Mouse (Mus musculus) forebrain, postnatal 0 days (tissue): ENCODE results near the gene Dusp1. TPM values are rescaled to one million over a fixed set of nuclear protein-coding genes. Genes with fewer than 3 reads are reported as not detected.

ENCODE experiments used
- ATAC-seq: fragments of 200-750 bp; cut with Nextera tagmentation; 2 replicates; pipeline ENCODE4 v1.8.0; 2017; ENCODE audit warnings: mild to moderate bottlenecking, moderate library complexity
- DNase-seq: peaks from one replicate; pipeline ENCODE4 v3.0.0-alpha.2; 2015
- H3K27ac ChIP-seq: fragments of 300-500 bp; sonication (generic); 2 replicates; pipeline ENCODE4 v1.5.1; 2014; ENCODE audit warnings: low read depth, mild to moderate bottlenecking, antibody characterized with exemption, low read length, moderate library complexity, mixed read lengths
- H3K27me3 ChIP-seq: fragments of 300-500 bp; sonication (generic); 2 replicates; pipeline ENCODE4 v1.6.1; 2014; ENCODE audit warnings: mild to moderate bottlenecking, low read length, mixed read lengths; ENCODE audit not compliant: insufficient read depth
- H3K36me3 ChIP-seq: fragments of 300-500 bp; sonication (generic); 2 replicates; pipeline ENCODE4 v1.6.1; 2014; ENCODE audit warnings: mild to moderate bottlenecking, moderate library complexity; ENCODE audit not compliant: insufficient read depth
- H3K4me1 ChIP-seq: fragments of 300-500 bp; sonication (generic); 2 replicates; pipeline ENCODE4 v1.6.1; 2014; ENCODE audit warnings: antibody characterized with exemption; ENCODE audit not compliant: insufficient read depth
- H3K4me2 ChIP-seq: fragments of 300-500 bp; sonication (generic); 2 replicates; pipeline ENCODE4 v1.6.1; 2014; ENCODE audit warnings: low read depth, mild to moderate bottlenecking, moderate library complexity
- H3K4me3 ChIP-seq: fragments of 300-500 bp; sonication (generic); 2 replicates; pipeline ENCODE4 v1.5.1; 2014; ENCODE audit warnings: low read depth, low read length, mixed read lengths
- H3K9ac ChIP-seq: fragments of 300-500 bp; sonication (generic); 2 replicates; pipeline ENCODE4 v1.6.1; 2014; ENCODE audit warnings: mild to moderate bottlenecking
- H3K9me3 ChIP-seq: fragments of 300-500 bp; sonication (generic); 2 replicates; pipeline ENCODE4 v1.6.1; 2016; ENCODE audit warnings: low read length
- CTCF ChIP-seq: sonication (generic); IDR thresholded peaks from 2 replicates; pipeline ENCODE4 v1.5.1; 2016; ENCODE audit warnings: antibody characterized with exemption, control low read depth, low read depth
- WGBS: fragments of 180-500 bp; shearing (Covaris S2); extraction: QIAGEN DNeasy Blood & Tissue Kit; methylation state at CpG from one replicate; pipeline ENCODE4 v1.1.7; 2014; 5-methylcytosine and 5-hydroxymethylcytosine counted together
- polyA plus RNA-seq: library from polyadenylated mRNA; unstranded; fragments of >200 nt; fragmentation: Nextera tagmentation; extraction: Ambion mirVana; gene quantifications from 2 replicates; pipeline ENCODE4 v1.2.1, GENCODE M21; 2015
- total RNA-seq: library from RNA; depleted of rRNA; stranded (reverse); fragments of >200 nt; gene quantifications from 2 replicates; pipeline ENCODE4 v1.2.3, GENCODE M21; 2014

Gene Dusp1
- total and polyA plus RNA-seq, 2 experiments from 2014 or later, result 36.0 to 41.0 TPM

DNA sequence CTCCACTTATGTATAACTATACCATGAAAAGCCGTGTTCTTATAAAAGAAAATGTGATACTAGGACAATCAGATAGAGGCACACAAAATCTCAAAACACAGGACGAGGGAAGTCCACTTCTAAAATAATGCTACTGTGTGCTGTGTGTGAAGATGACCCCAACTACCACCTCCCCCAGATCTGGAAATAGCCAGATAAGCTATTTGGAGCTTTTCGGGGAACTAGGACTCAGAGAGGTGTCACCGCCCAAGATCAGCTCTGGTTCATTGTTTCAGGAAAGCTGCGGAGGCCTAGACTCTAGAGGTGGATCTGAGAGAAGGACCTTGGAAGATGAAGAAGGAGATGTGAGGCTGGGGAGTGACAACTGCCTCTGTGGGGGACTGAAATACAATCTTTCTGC, 27.2 kb downstream of the Dusp1 start:
- 88% methylated on average over 5 of the region's 5 CpGs for WGBS
- Histone ChIP-seq H3K27ac (no peak overlapping the region), H3K27me3 (no peaks in the 10 kb centered on the region), H3K9me3 (no peaks in the 10 kb centered on the region), H3K4me3 (no peak overlapping the region), H3K36me3 (no peaks in the 10 kb centered on the region), H3K9ac (no peak overlapping the region), H3K4me1 (no peaks in the 10 kb centered on the region), H3K4me2 (no peak overlapping the region)
- no peak for TF ChIP-seq CTCF
- DNase-seq (no peak), ATAC-seq (no peak)

DNA sequence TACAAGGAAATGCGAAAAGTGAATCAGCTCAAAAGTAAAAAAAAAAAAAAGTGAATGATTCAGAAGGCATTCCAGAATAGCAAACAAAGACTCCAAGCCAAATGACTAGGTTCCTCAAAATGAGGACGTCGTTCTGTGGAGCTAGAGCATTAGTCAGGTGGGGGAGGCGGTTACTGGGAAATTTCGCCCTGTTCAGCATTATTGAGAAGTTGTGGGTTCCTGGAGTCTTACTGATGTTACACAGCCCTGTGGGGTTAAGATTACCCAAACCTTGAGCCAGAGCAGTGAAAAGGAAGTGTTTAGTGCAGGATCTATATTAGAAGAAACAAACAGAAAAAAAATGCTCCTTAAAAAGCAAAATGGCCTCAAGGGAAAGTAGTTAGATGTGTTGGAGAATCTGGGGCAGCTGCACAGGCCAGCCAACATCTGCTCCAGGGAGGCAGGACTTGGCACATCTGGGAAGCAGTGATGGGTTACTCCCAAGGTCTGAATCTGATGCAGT, 28.0 kb downstream of the Dusp1 start:
- DNase-seq (no peak), ATAC-seq (no peak)
- Histone ChIP-seq H3K4me3 (no peak overlapping the region), H3K27ac (no peak overlapping the region), H3K4me2 (no peak overlapping the region), H3K9me3 (no peaks in the 10 kb centered on the region), H3K9ac (no peak overlapping the region), H3K36me3 (no peaks in the 10 kb centered on the region), H3K4me1 (no peaks in the 10 kb centered on the region), H3K27me3 (no peaks in the 10 kb centered on the region)
- 85% methylated on average over 5 of the region's 5 CpGs for WGBS
- TF ChIP-seq CTCF, result no peak

DNA sequence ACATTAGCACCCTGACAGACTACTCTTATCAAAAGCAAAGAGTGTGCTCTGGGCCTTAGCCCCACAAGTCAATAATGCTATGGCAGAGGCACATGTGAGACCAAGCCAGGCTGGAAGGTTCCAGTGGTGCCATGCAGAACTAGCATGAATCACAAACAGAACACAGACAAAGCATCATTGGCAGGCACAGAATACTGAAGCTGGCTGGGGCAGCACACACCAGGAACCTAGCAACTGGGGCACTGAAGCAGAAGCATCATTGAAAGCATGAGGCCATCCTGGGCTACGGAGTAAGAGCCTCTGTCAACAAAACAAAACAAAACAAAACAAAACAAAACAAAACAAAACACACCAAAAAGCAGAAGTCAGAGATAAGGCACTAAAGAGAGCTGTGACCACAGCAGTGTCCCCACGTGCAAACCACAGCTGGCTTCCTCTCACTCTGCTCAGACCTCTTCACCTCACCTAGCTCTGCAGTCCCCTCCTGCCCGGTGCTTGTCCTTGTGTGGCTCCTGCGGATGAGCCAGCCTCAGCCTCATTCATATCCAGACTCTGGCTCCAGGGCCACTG, 29.4 kb downstream of the Dusp1 start:
- no peak overlapping the region for H3K9ac ChIP-seq
- no peaks in the 10 kb centered on the region for H3K36me3 ChIP-seq
- no peaks in the 10 kb centered on the region for H3K4me1 ChIP-seq
- no peaks in the 10 kb centered on the region for H3K27me3 ChIP-seq
- H3K27ac ChIP-seq, result no peak overlapping the region
- DNase-seq, result no peak
- no peaks in the 10 kb centered on the region for H3K9me3 ChIP-seq
- 69% methylated on average over 4 of the region's 4 CpGs for WGBS
- H3K4me3 ChIP-seq, result no peak overlapping the region
- ATAC-seq, result no peak
- no peak for TF ChIP-seq CTCF
- no peak overlapping the region for H3K4me2 ChIP-seq

DNA sequence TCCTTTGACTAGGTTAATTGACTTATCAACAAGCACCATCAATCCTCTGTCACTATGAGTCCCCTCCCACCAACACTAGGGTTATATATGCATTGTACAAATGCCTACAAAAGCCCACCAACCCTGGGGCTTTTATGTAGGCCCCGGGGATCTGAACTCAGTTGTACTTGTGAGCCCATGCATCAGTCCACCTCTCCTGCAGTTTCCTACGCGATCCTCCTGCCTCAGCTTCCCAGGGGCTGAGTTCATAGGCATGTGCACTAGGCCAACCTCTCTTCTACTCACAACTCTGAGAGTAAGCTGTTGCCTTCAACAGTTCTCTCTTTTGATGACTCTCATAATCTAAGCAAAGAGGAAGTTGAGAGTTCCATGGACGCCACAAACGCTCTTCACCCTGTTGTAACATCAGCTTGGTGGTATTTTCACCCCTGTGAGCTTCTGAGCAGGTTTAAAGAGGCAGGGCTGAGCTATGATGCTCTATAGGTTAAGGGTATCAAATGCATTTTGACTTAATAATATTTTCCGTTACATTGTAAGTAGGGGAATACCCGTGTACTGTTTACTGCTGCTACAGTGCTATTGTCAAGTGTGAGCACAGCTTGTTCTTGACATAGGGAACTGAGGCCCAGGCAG, 30.4 kb downstream of the Dusp1 start:
- no peak overlapping the region for H3K4me2 ChIP-seq
- WGBS, result 88% methylated on average over 7 of the region's 7 CpGs
- DNase-seq (no peak), ATAC-seq (no peak)
- TF ChIP-seq CTCF, result no peak
- H3K4me1 ChIP-seq, result no peaks in the 10 kb centered on the region
- no peak overlapping the region for H3K27ac ChIP-seq
- no peaks in the 10 kb centered on the region for H3K27me3 ChIP-seq
- no peaks in the 10 kb centered on the region for H3K9me3 ChIP-seq
- H3K4me3 ChIP-seq, result no peak overlapping the region
- no peaks in the 10 kb centered on the region for H3K36me3 ChIP-seq
- H3K9ac ChIP-seq, result no peak overlapping the region

DNA sequence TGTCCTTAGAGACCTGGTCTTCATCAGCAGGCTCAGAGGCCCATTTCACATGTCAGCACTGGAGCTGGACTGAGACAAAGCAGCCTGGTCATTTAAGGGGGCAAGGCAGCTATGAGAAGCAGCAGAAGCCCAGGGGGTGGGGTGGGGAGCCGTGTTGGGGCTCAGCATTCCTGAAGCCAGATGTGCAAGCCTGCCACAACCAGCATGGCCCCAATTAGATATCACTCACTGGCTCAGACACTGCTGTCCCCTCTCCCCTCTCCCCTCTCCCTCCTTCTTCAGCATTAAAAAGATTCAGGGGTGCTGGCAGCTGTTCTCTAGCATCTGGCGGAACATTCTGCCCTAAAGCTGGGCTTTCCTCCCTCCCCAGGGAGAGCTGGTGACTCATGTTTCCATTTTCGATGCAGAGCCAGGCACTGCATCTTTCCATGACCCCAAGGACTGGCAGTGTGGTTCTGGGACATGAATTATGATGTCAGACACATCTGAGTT, 31.3 kb downstream of the Dusp1 start:
- Histone ChIP-seq H3K4me1 (no peaks in the 10 kb centered on the region), H3K9ac (no peak overlapping the region), H3K9me3 (no peaks in the 10 kb centered on the region), H3K27me3 (no peaks in the 10 kb centered on the region), H3K4me3 (no peak overlapping the region), H3K4me2 (no peak overlapping the region), H3K36me3 (no peaks in the 10 kb centered on the region), H3K27ac (no peak overlapping the region)
- 45% methylated on average over 3 of the region's 3 CpGs for WGBS
- TF ChIP-seq CTCF, result no peak
- ATAC-seq (no peak), DNase-seq (no peak)

DNA sequence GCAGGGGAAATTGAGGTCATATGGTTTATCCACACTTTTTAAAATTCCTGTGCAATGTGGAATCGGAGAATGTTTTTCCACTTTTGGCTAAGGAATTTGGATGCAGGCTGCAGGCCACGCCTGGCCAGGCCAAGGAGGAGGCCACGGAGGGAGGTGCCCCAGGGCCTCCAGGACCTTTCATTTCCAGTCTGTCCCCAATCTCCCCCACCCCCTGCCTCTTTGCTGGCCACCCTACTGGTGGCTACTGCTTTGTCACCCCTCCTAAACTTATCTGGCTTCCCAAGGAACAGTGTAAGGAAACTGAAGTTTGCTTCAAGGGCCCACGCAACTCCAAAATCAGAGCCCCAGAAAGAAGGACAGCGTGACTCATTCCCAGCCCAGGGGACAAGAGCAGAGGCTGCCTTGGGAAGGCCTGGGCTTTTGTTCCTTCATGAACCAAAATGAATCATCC, 32.1 kb downstream of the Dusp1 start:
- ATAC-seq (no peak), DNase-seq (no peak)
- Histone ChIP-seq H3K9ac (no peak overlapping the region), H3K27ac (no peak overlapping the region), H3K9me3 (no peaks in the 10 kb centered on the region), H3K36me3 (no peaks in the 10 kb centered on the region), H3K4me3 (no peak overlapping the region), H3K4me2 (no peak overlapping the region), H3K4me1 (no peaks in the 10 kb centered on the region), H3K27me3 (no peaks in the 10 kb centered on the region)
- no peak for TF ChIP-seq CTCF
- 93% methylated on average over 5 of the region's 5 CpGs for WGBS

DNA sequence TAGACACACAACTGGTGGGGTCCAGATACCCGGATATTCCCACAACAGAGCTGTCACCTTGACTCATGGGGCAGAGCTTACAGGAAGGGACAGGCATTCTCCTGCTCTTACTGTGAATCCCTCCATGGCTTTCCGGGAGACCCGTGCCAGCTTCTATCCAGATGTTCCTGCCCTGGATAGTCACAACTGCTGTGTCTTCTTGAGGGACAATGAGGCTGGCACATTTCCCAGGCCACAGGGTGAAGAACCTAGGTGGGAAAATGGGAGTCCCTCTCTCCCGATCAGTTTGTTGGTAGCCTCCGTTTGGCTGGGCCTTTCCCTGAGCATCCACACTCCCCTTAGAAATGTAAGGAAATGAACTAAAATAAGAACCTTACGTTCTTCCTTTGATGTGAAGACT, 33.2 kb downstream of the Dusp1 start:
- WGBS, result 83% methylated on average over 6 of the region's 6 CpGs
- TF ChIP-seq CTCF, result no peak
- Histone ChIP-seq H3K27ac (no peak overlapping the region), H3K4me3 (no peak overlapping the region), H3K36me3 (no peaks in the 10 kb centered on the region), H3K4me2 (no peak overlapping the region), H3K9me3 (no peaks in the 10 kb centered on the region), H3K27me3 (no peaks in the 10 kb centered on the region), H3K4me1 (no peaks in the 10 kb centered on the region), H3K9ac (no peak overlapping the region)
- ATAC-seq (no peak), DNase-seq (no peak)
